Mouse (Mus musculus) frontal cortex, postnatal 10 days (tissue): ENCODE results near the gene Kcnc3.

Experiments used
- DNase-seq, 2 experiments: peaks; one replicate each; pipeline ENCODE4 v3.0.0; 2022; ENCODE audit warnings: low spot score in 2 of 2, mixed read lengths in 1 of 2

Gene Kcnc3

DNA sequence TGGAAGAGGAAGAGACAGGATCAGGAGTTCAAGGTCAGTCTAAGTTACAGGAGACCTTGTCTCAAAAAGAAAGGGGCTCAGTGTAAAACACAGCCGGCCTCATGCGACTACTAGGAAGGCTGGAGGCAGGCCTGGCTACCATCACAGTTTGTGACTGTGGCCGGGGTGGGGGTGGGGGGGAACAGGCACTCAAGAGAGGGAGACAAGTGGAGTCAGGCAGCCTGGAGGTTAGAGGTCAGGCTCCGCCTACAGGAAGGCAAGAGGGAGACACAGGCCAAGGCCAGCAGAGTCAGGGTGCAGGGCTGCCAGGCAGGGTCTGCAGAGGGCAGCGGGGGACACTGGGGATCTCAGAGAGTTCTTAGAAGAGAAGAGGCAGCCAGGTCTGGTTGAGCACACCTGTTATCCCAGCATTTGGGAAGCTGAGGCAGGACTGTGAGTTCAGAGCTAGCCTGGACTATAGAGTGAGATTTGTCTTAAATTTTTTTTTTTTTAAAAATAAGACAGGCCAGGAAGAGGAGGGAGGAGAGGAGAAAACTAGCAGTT lies 6.6 kb downstream of the Kcnc3 start:
- DNase-seq: no peak

DNA sequence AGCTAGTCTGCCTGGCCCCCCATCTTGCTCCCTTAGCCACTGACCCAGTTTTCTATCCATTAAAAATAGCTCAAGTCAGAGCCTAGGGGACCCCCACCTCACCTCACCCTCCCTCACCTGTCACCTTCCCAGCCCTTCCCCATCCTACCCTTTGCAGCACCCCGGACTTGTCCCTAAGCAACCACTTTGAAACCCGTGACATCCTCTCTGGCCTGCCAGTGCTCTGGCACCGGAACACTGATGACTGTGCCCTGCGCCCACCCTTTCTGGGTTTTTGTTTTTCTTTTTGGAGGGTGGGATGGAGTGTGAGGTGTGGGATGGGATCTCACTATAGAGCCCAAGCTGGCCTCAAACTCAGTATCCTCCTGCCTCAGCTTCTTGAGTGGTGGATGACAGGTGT lies 7.2 kb downstream of the Kcnc3 start:
- no peak for DNase-seq

DNA sequence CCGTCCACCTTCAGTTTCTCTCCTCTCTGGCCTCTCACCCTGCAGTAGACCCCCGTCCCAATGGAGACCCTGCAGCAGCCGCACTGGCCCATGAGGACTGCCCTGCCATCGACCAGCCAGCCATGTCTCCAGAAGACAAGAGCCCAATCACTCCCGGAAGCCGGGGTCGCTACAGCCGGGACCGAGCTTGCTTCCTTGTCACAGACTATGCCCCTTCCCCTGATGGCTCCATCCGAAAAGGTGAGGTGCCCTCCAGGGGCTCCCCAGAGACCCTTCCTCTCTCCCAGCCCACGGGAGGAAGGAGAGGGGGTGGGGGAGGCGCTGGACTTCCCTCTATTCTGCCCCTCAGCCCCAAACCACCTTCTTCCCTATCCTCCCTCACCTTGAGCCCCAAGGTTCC lies 7.9 kb downstream of the Kcnc3 start:
- no peak for DNase-seq

DNA sequence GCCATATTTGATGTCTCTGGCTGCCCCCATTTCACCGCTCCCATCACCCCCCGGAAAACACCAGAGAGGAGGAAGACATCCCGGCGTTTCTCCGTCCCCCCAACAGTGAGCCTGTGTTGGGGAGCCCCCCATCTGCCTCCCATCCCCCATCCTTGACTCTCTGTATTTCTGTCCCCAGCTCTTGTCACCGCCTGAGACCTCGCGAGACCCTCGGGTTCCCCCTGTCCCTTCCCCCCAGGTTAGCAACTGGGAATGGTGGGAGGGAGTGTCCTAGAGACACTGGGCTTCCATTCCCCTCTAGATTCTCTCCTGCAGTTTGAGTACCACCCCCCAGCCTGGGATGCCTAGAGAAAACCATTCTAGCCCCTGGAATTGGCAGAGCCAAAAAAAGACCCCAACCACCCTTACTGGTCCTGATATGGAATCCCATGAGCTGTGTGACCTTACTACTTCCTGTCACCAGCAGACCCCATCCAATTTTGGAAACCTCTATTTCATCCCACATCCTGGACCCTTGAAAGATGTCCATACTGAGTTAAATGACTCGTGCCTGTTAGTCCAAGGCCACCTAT lies 10.3 kb downstream of the Kcnc3 start:
- no peak for DNase-seq

DNA sequence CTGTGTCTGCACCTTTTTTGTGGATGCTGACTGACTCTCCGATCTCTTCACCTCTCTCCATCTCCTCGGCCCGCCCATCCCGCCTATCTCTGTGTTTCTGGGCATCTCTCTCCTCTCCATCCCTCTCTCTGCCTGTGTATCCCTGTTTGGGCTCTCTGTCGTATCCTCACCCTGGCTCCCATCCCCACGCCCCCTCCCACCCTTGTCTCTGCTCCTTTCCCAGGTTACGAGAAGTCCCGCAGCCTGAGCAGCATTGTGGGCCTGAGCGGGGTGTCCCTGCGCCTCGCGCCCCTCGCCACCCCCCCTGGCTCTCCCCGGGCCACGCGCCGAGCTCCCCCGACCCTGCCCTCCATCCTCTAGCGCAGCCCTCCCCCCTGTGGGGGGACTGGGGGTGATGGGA lies 11.2 kb downstream of the Kcnc3 start:
- no peak for DNase-seq

DNA sequence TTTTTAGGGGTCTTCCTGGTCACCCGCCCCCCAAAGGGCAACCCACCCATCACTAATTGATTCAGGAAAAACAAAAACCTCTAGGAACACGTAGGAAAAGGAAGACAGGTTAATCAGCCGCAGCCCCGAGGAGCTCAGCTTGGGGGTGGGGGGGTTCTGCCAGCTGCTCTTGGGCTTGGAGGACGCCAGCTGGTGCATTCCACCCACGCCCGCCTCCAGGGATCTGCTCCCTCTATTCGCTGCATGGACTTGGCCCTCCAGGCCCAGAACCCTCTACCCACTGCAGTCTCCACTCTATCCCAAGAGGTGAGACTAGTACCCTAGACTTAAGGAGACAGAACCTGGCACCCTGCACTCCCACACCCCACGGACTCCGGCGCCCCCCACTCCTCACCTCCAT lies 12.0 kb downstream of the Kcnc3 start:
- peak in 1 of 2 experiments; percentile 58 for DNase-seq

DNA sequence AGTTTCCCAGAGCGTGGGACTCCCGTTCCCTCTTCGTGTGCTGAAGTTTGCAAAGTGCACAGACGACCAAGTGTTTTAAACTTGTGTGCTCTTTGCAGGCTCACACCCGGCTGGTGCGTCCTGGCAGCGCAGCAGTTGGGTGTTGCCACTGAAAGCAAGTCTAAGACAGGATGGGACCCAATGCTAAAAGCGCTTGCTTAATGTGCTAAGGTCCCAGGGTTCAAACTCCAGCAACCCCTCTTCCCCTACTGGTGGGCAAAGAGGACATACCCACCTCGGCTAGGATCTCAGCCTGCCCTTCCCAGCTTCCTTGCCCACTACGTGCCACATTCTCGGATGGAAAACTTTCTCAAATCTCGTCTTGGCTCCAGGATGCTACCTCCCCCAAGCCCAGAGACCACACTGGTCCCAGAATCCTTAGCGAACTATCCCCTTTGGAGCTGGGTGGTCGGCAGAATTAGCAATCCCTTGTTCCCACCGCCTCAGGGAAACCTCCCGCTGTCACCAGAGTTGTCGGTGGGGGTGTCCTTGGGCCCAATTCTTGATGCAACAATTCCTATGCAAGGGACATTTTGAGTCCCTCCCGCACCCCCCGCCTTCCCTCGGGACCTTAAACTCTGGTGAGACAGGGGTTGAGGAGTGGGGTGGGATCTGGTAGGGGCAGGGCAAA lies 12.9 kb downstream of the Kcnc3 start:
- DNase-seq: no peak

DNA sequence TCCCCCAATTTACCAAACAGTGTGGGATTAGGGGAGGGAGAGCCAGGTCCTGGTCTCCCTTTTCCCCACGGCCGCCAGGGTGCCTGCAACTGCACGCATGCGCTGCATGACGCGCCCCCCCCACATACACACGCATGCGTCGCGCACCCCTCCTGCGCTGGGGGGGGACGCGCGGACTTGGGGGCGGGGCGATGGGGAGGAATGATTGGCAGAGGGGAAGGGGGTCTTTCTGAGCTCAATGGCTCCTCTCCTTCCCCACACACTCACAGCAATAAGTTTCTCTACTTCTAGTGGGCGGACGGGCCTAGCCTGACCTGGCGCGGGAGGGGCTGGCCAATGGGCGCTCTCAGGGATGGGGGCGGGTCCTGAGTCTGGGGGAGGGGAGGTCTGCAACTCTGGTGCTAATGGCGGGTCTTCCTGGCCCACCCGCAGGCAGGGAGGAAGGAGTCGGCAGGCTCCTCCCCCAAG lies 13.7 kb downstream of the Kcnc3 start:
- no peak for DNase-seq

DNA sequence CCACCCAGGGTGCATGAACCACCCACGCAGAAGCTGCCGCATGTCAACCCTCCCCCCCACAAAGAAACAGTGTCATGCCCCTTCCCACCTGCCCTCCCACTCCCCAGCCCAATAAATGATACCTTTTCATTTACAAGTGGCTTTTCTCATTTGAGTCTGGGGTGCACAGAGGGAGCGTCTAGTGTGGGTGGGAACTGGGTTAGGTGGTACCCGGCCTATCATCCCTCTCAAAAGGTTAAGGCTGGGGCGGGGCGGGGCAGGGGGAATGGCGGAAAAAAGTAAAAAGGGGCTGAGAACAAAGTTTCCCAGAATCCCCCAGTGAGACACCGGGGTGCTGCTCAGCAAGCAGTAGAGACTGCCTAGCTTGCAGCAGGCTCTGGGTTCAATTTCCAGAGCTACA lies 14.2 kb downstream of the Kcnc3 start:
- no peak for DNase-seq

DNA sequence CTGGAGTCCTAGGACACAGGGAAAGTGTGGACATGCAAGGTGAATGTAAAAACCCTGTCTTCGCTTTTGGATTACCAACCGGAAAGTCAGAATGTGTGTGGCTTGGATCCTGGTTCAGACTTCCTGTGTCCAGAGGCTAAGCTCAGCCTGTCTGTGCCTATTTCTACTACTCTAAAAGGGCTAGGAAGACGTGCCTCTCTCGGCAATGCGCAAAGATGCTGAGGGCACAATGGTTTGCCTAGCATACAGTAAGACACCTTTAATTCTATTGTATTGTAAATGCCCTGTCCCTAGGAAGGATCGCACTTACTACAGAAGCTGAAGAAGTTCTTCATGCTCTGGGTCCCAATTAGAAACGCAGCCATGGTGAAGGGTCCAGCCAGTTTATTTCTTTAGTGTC lies 15.0 kb downstream of the Kcnc3 start:
- no peak for DNase-seq

DNA sequence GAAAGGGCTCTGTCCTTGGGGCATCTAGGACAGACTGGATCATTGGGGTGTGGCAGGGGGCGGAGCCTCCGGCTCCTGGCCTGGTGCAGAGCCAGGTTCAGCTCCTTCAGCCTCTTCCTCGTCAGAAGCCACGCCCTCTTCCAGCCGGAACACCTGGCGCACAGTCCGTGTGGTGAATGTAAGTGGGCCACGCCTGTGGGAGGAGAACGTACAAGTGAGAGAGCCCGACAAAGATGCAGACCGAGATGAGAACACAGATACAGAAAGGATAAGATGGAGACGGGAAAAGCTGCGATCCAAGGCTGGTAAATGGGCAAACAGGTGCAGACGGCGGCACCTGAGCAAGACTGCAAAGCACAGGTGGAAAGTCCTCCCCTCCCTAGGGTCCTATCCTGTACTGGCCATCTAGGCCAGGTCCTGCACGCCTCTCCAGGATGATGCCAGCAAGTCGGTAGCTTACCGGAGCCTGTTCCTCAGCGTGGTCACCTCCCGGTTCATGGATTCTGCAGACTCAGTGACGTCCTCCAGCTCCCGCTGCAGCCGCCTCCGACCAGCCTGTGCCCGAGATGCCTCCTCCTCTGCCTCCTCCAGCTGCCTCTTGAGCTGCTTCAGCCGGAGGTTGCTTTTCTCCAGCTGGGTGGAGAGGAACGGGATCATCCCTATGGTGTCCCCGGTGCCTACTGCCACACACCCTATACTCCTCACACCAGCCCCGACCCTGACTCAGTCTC lies 15.9 kb downstream of the Kcnc3 start:
- DNase-seq: no peak

DNA sequence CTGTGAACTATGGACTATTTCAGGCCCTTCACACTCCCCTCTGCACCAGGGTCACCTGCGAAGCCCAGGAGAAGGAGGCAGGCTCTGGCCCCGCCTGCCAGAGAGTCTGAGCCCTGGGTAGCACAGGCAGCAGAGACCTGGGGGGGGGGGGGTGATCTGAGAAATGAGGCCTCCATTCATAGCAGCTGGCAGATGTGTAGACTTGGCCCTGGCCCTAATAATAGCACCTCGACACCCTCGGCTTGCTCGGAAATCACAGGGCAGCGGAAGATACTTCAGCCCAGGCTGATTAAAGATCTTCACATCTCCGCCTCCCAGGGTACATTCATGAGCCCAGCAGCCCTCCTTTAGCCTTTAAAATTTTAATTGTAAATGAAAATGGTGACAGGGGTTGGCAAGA lies 21.7 kb downstream of the Kcnc3 start:
- DNase-seq: no peak

DNA sequence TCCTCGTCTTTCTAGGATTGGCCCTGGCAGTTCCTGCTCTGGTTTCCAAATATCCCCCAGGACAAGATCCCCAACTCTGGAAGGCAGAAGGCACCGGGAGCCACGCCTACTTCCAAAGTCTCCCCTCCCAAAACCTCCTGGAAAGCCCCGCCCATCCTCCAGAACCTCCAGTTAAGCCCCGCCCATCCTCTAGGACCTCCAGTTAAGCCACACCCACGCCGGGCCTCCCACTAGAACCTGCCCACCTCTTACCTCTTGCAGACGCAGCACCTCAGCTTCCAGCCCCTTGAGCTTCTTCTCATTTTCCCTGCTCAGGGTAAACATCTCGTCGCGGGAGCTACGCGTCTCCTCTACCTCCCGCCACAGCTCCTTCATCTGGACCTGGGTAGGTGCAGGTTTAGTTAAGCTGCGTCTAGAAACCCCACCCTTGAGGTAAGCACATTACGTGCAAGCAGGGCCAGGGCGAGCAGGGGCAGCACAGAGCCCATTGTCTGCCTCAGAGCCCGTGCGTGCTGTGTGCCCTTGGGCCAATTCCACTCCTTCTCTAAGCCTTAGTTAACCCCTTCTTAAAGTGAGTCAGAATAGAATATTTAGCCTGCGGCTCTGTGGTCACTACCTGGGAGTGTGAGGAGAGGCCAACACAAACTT lies 23.7 kb downstream of the Kcnc3 start:
- no peak for DNase-seq

DNA sequence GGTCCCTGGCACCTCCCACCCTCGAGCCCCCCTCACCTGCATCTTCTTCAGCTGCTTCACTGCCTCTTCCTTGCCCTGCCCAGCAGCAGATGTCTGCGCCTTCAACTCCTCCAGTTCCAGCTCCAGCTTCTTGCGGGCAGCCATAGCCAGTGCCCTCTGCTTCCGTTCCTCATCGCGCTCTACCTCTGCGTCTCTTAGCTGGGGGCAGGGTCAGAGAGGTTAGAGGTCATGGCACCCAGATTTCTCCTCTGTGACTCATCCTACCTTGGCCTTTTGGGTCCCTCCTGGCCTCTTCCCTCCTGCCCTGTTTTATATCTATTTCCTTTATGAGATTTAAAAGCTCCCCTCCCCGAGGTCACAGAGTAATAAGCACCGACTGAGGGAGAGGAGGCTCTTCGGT lies 24.8 kb downstream of the Kcnc3 start:
- DNase-seq: no peak

DNA sequence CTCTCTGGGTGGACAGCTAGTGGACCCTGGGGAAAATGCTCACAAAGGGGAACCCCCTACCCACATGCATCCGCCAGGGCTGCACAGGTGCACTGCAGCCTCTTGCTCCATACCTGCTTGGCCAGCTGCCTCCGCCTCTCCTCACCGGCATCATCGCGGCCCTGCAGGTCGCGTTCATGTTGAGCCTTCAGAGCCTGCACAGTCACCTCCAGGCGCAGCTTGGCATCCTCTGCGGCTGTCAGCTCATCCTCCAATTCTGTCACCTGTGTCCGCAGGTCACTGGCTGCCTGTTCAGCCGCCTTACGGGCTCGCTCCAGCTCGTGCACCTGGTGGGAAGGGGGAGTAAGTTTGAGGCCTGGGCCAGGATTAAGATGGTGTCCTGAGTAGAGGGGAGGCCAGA lies 25.5 kb downstream of the Kcnc3 start:
- no peak for DNase-seq

DNA sequence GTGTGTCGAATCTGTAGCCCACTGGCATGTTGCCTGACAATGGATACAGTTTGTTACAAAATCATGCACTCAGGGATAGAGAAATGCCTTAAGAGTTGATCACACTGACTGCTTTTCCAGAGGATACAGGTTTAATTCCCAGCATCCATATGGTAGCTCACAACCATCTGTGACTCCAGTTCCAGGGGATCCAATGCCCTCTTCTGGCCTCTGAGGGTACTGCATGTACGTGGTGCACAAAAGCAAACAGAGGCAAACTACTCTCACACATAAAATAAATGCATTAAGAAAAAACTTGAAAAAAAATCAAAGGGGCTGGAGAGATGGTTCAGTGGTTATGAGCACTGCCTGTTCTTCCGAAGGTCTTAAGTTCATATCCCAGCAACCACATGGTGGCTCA lies 26.6 kb downstream of the Kcnc3 start:
- no peak for DNase-seq

DNA sequence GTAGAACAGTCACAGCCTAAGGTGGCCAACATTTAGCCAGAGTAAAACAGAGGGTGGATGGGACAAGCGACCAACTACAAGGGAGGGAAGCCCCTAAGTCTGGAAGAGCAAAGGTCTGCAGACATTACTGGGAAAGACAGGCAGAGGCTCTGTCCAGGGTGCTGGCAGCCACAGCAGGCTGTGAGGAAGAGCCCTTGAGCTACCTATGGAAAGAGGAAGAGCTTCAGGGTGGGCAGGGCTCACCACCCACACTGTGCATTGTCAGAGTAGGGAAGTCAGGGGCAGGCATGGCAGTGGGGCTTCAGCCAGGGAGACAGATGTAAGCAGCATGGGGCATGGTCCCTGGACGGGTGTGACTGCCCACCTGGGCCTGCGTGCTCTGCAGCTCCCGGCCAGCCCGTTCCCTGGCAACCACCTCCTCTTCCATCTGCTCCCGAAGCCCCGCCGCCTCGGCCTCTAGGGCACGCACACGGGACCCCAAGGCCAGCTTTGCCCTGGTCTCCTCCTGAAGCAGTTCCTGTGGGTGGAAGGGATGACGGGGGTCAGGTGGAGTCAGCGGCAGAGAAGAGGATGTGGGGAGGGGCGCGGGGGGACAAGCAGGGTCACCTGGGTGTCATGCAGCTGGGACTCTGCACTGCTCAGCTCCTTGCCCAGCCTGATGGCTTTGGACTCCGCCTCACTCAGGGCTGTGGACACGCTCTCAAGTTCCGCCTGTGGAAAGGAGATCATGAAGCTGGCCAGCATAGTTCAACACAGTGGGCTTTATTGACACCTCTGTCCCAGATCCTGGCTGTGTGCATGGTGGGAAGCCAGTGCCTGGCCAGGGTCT lies 33.5 kb downstream of the Kcnc3 start:
- DNase-seq: no peak

DNA sequence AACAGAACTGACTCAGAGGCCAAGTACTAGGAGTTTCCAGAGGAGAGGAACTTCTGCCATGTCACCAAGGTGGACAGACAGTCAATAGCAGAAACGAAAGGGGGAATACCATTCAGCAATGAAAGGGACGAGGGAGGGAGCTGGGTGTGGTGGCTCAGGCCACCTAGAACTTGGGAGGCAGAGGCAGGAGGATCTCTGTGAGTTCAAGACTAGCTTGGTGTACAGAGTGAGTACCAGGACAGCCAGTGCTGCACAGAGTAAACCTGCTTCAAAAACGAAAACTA lies 34.0 kb downstream of the Kcnc3 start:
- no peak for DNase-seq

DNA sequence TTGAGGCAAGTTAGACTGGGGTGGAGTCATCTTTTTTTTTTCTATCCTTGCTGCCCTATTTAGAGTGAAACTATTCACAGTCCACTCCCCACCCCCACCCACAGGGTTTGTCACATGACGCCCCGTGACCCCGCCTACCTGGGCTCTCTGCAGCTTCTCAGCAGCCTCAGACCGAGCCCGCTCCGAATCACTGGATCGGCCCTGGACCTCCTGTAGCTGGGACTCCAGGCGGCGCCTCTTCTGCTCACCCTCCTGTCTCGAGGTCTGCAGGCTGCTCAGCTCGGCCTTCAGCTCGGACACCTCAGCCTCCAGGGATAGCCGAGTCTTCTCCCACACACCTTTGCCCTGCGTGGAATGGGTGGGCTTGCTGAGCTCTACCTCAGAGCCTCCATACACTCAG lies 34.4 kb downstream of the Kcnc3 start:
- DNase-seq: no peak

DNA sequence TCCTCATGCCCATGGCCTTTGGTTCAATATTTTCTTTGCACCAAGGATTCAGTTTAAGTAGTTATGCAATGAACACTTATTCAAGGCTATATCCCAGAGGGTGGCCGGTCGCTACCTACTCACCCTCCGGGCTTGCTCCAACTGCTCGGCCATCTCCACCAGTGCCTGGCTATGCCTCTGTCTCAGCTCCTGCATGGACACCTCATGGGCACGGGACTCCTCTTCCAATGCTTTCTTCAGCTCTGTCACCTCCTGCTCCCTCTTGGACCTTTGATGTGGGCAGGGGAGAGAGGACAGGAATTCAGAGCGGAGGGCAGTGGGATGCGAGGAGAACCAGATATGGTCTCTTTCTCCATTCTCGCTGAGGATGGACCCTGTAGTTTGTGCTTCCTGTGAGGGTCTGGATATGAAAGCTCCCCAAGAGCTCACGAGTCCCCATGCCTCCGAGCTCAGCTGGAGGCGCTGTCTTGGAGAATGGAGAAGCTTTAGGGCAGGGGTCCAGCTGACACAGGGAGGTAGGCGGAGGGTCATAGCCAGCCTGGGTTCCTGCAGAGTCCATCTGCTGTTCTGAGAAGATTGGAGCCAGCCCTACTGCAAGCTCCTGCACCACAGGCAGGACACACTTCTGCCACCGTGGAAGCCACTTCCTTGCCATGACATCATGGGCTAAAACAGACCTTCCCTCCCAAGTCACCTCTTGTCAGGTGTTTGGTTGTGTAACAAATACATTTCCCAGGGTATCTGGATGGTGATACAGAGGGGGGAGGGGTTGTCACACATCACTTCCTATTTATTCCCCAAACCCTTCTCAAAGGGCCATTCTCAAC lies 35.0 kb downstream of the Kcnc3 start:
- DNase-seq: no peak

DNA sequence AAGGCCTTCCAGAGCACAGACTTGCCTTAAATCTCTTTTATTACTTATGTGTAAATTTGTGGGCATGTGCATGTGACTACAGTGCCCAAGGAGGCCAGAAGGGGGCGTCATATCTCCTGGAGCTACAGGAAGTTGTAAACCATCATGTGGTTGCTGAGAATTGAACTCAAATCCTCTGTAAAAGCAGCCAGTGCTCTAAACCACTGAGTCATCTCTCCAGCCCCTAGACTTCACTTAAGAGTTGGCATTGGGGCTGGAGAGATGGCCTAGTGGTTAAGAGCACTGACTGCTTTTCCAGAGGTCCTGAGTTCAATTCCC lies 35.6 kb downstream of the Kcnc3 start:
- DNase-seq: no peak
